ENCODE assay signal across 15 mouse cellular contexts in genomic region chr6:57531441-57531840, GRCm38 (mm10). TPM values are rescaled to one million over a fixed set of nuclear protein-coding genes. Genes with fewer than 3 reads are reported as not detected.
A peak's percentile ranks its signal among the peaks of the same experiment; 100 is the strongest.
DNase-seq lines count a peak whose midpoint lies in the region; ATAC-seq lines count a peak whose summit lies in the region.
"Had no signal": no experiment of that assay in that cellular context is flagged by ENCODE, and none has a peak within 500 bp of the region (broad histone marks: within the 10 kb centered on the region; RNA-seq: fewer than 3 reads in every experiment).

No protein-coding gene starts in this region.

- H3K4me2 ChIP-seq in heart, embryonic 11.5 days: peak overlapping the region; percentile 49
- H3K4me2 ChIP-seq: embryonic facial prominence, embryonic 15.5 days; forebrain, embryonic 13.5 days; intestine, embryonic 15.5 days; limb, embryonic 15.5 days had no signal

- WGBS in heart, embryonic 11.5 days (ENCODE audit: insufficient replicate concordance): 42% methylated on average over 1 of the region's 1 CpGs

- no peaks in the 10 kb centered on the region for H3K9me3 ChIP-seq in heart, embryonic 11.5 days (replicated peaks; ENCODE audit: control insufficient read depth, low read length)
- H3K9me3 ChIP-seq: embryonic facial prominence, embryonic 15.5 days; forebrain, embryonic 13.5 days; intestine, embryonic 15.5 days; limb, embryonic 15.5 days had no signal

- H3K27me3 ChIP-seq in heart, embryonic 11.5 days (ENCODE audit: control insufficient read depth, insufficient read depth, low read length): no peaks in the 10 kb centered on the region
- H3K27me3 ChIP-seq in splenic B cell, adult 2 months (ENCODE audit: control insufficient read depth, insufficient read depth, low read length, poor library complexity, severe bottlenecking): no peaks in the 10 kb centered on the region
- H3K27me3 ChIP-seq: embryonic facial prominence, embryonic 15.5 days; forebrain, embryonic 13.5 days; intestine, embryonic 15.5 days; limb, embryonic 15.5 days had no signal

- DNase-seq in adrenal gland, adult (ENCODE audit: inconsistent age in 2 of 2, low spot score in 1 of 2): peak; percentile 34 to 80
- no peak for DNase-seq in adrenal gland, adult 8-10 months
- no peak for DNase-seq in heart, postnatal 4 days
- DNase-seq in ovary, adult 18-20 months (ENCODE audit: low spot score): peak; percentile 29
- DNase-seq in ovary, postnatal 10 days (ENCODE audit: low spot score): no peak
- DNase-seq in splenic B cell, adult 2 months (ENCODE audit: low read depth, low spot score): peak; percentile 22
- DNase-seq: cerebellum, adult 2 months; kidney, postnatal 25 days; right cerebral cortex, postnatal 14 days had no signal

- ATAC-seq in heart, embryonic 11.5 days (replicated peaks; ENCODE audit: insufficient number of reproducible peaks, low FRiP score, low TSS enrichment): no peak
- no peak for ATAC-seq in CD4-positive, CD25-positive, alpha-beta regulatory T cell, adult 4 months
- ATAC-seq: forebrain, embryonic 13.5 days; intestine, embryonic 15.5 days had no signal

- no peaks in the 10 kb centered on the region for H3K36me3 ChIP-seq in heart, embryonic 11.5 days (ENCODE audit: control insufficient read depth, insufficient read depth, low read length)
- H3K36me3 ChIP-seq in splenic B cell, adult 2 months (ENCODE audit: control insufficient read depth, insufficient read depth, low read length, poor library complexity, severe bottlenecking): no peaks in the 10 kb centered on the region
- H3K36me3 ChIP-seq: embryonic facial prominence, embryonic 15.5 days; intestine, embryonic 15.5 days; limb, embryonic 15.5 days had no signal

- no peak overlapping the region for H3K9ac ChIP-seq in heart, embryonic 11.5 days (ENCODE audit: low read depth, low read length)
- H3K9ac ChIP-seq: embryonic facial prominence, embryonic 15.5 days; forebrain, embryonic 13.5 days; intestine, embryonic 15.5 days; limb, embryonic 15.5 days had no signal

- H3K4me1 ChIP-seq in heart, embryonic 11.5 days (ENCODE audit: control insufficient read depth, insufficient read depth, low read length): peaks cover 8% of the 10 kb centered on the region; the same call in 1 of the 2 replicates

- H3K27ac ChIP-seq in heart, embryonic 11.5 days (ENCODE audit: low read depth, low read length): peak overlapping the region; percentile 80
- H3K27ac ChIP-seq: embryonic facial prominence, embryonic 15.5 days; forebrain, embryonic 13.5 days; intestine, embryonic 15.5 days; limb, embryonic 15.5 days had no signal

- peak overlapping the region; percentile 14; the same call in 1 of the 2 replicates for H3K4me3 ChIP-seq in heart, embryonic 11.5 days (ENCODE audit: low read depth, low read length)
- H3K4me3 ChIP-seq: embryonic facial prominence, embryonic 15.5 days; forebrain, embryonic 13.5 days; intestine, embryonic 15.5 days; limb, embryonic 15.5 days had no signal

RNA-seq across cellular contexts. Expression of gene Ppm1k, which starts 3.8 kb away (rescaled TPM):
- 10 to 100 TPM; 26.2 to 45.5 (median 38.4) TPM for total RNA-seq in adrenal gland, adult 8-10 months (2022)
- 14.8 and 15.2 TPM in 2 replicates for polyA plus RNA-seq in heart, embryonic 11.5 days (2014; fragmentation: Nextera tagmentation; extraction: Ambion mirVana)
- total RNA-seq in heart, postnatal 4 days (2021): 10 to 100 TPM; 14.7 to 18.8 TPM
- polyA plus RNA-seq in CD4-positive, CD25-positive, alpha-beta regulatory T cell, adult 4 months (2017; shearing (Covaris generic)): 10 to 100 TPM; 22.8 to 27.0 TPM

RNA-seq across cellular contexts. Expression of gene Herc6, which starts 49.4 kb away (rescaled TPM):
- total RNA-seq in adrenal gland, adult 8-10 months (2022): 10 to 100 TPM; 14.2 to 25.0 (median 21.4) TPM
- 4.7 and 6.7 TPM in 2 replicates for polyA plus RNA-seq in heart, embryonic 11.5 days (2014; fragmentation: Nextera tagmentation; extraction: Ambion mirVana)
- 1 to 10 TPM; 5.6 to 5.7 TPM for total RNA-seq in heart, postnatal 4 days (2021)
- polyA plus RNA-seq in CD4-positive, CD25-positive, alpha-beta regulatory T cell, adult 4 months (2017; shearing (Covaris generic)): 10 to 100 TPM; 30.8 to 34.1 TPM

Comparison
In these comparisons a context has a peak if more than half of its experiments do, and no peak if none do; other contexts are left out.
1. DNase-seq: peak in adrenal gland, adult (2 of 2), ovary, adult 18-20 months (single experiment) and splenic B cell, adult 2 months (single experiment); none in adrenal gland, adult 8-10 months (single experiment), heart, postnatal 4 days (single experiment) and ovary, postnatal 10 days (single experiment).